10 mouse cellular contexts compared by ENCODE assay signal in the genomic region with DNA sequence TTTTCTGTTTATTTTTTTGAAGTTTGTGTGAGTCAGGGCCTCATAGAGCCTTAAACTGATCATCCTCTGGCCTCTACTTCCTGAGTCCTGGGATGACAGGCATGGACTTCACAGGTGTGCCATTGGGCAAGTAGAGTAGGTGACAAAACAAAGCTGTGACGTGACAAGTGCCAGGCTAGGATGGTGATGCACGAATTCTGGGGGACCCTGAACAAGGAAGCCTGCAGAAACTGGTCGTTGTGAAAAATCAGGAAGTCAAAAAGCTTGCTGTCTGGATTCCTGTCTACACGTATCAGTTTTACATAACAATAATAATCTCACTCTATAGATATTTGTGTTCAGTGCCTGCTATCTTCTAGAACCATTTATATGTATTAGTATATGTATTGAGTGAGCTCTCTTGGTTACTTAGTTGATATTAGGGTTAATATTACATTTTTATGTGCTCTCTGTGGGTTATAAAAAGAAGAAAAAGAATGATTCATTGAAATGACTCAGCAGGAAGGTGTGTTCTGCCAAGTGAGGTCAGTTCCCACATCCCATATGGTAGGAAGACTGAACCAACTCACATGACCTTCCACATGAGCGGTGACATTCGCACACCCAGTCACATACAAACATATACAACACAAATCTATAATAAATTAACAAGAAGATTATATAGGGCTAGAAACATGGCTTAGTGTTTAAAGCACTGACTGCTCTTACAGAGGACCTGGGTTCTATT. TPM values are rescaled to one million over a fixed set of nuclear protein-coding genes. Genes with fewer than 3 reads are reported as not detected.
DNase-seq lines count a peak whose midpoint lies in the region; ATAC-seq lines count a peak whose summit lies in the region.
"Had no signal": no experiment of that assay in that cellular context is flagged by ENCODE, and none has a peak within 500 bp of the region (broad histone marks: within the 10 kb centered on the region; RNA-seq: fewer than 3 reads in every experiment).

No protein-coding gene starts in this region.

- H3K9me3 ChIP-seq in kidney, embryonic 16.5 days (ENCODE audit: low read length) = no peaks in the 10 kb centered on the region
- H3K9me3 ChIP-seq in megakaryocyte, embryonic 14.5 days = no peaks in the 10 kb centered on the region
- H3K9me3 ChIP-seq: neural tube, embryonic 15.5 days had no signal

- 0 out of 2 replicates have a peak, but pooled peaks cover 3% of the 10 kb centered on the region for H3K4me1 ChIP-seq in kidney, embryonic 16.5 days (ENCODE audit: insufficient read depth, low read length)
- H3K4me1 ChIP-seq in megakaryocyte, embryonic 14.5 days = peaks cover 14% of the 10 kb centered on the region
- H3K4me1 ChIP-seq: neural tube, embryonic 15.5 days had no signal

- no peaks in the 10 kb centered on the region for H3K27me3 ChIP-seq in kidney, embryonic 16.5 days (ENCODE audit: insufficient read depth, low read length)
- peaks cover 6% of the 10 kb centered on the region for H3K27me3 ChIP-seq in megakaryocyte, embryonic 14.5 days (replicated peaks)

- WGBS in kidney, embryonic 16.5 days = 81% methylated on average over 6 of the region's 6 CpGs

- H3K36me3 ChIP-seq in kidney, embryonic 16.5 days (ENCODE audit: insufficient read depth, low read length) = no peaks in the 10 kb centered on the region
- H3K36me3 ChIP-seq in megakaryocyte, embryonic 14.5 days (replicated peaks; ENCODE audit: low read length) = no peaks in the 10 kb centered on the region
- H3K36me3 ChIP-seq: neural tube, embryonic 15.5 days had no signal

- no peak for DNase-seq in kidney, postnatal 36 days
- peak; percentile 27 for DNase-seq in MEL-GATA-1-ER (ENCODE audit: extremely low read depth, low read depth)
- DNase-seq in cerebellum, postnatal 25 days = peak; percentile 14 to 43
- no peak for DNase-seq in frontal cortex, postnatal 10 days (ENCODE audit: low spot score in 2 of 2)
- no peak for DNase-seq in left cerebral cortex, postnatal 10 days (ENCODE audit: extremely low spot score in 1 of 2, low spot score in 2 of 2)
- DNase-seq: lung, adult 2 months had no signal

- no peak overlapping the region for H3K4me2 ChIP-seq in kidney, embryonic 16.5 days (replicated peaks; ENCODE audit: low read depth, low read length)
- H3K4me2 ChIP-seq: neural tube, embryonic 15.5 days had no signal

- no peak for ATAC-seq in kidney, embryonic 16.5 days (ENCODE audit: low FRiP score, low TSS enrichment)
- ATAC-seq: forebrain, embryonic 16.5 days had no signal

- H3K9ac ChIP-seq in kidney, embryonic 16.5 days (replicated peaks; ENCODE audit: low read length) = no peak overlapping the region
- H3K9ac ChIP-seq: neural tube, embryonic 15.5 days had no signal

- intact Hi-C loops in left cerebral cortex, postnatal 10 days (cut with DNase I) = no loop called here

- H3K4me3 ChIP-seq in kidney, embryonic 16.5 days (ENCODE audit: low read length) = no peak overlapping the region
- H3K4me3 ChIP-seq in megakaryocyte, embryonic 14.5 days (replicated peaks) = peak overlapping the region; percentile 62
- H3K4me3 ChIP-seq: neural tube, embryonic 15.5 days had no signal

- peak overlapping the region; percentile 29; the same call in 1 of the 2 replicates for H3K27ac ChIP-seq in kidney, embryonic 16.5 days (ENCODE audit: low read length)
- H3K27ac ChIP-seq: neural tube, embryonic 15.5 days had no signal

RNA-seq across cellular contexts. Expression of gene Sntb2, which starts 37.2 kb away (rescaled TPM):
- 12.2 and 15.9 TPM in 2 replicates for polyA plus RNA-seq in kidney, embryonic 16.5 days (2015; fragmentation: Nextera tagmentation; extraction: Ambion mirVana)
- polyA plus RNA-seq in megakaryocyte, embryonic 14.5 days (2012; ENCODE audit: insufficient read depth, low replicate concordance) = 0.37 and 0.63 TPM in 2 replicates
- 1 to 10 TPM; 6.7 to 7.1 TPM for total RNA-seq in left cerebral cortex, postnatal 10 days (2021)

RNA-seq across cellular contexts. Expression of gene Vps4a, which starts 58.3 kb away (rescaled TPM):
- 68.0 and 68.8 TPM in 2 replicates for polyA plus RNA-seq in kidney, embryonic 16.5 days (2015; fragmentation: Nextera tagmentation; extraction: Ambion mirVana)
- 4.1 and 12.0 TPM in 2 replicates for polyA plus RNA-seq in megakaryocyte, embryonic 14.5 days (2012; ENCODE audit: insufficient read depth, low replicate concordance)
- 100 to 1,000 TPM; 130 to 143 TPM for total RNA-seq in left cerebral cortex, postnatal 10 days (2021)

Comparison
In these comparisons a context has a peak if more than half of its experiments do, and no peak if none do; other contexts are left out.
1. DNase-seq: peak in MEL-GATA-1-ER (single experiment) and cerebellum, postnatal 25 days (2 of 2); none in kidney, postnatal 36 days (0 of 2), frontal cortex, postnatal 10 days (0 of 2) and left cerebral cortex, postnatal 10 days (0 of 2).